Mouse (Mus musculus) liver, adult 2 months (tissue): Measurements from ENCODE around the gene Rrnad1.

ENCODE experiments used
- CTCF ChIP-seq: fragments of 200-500 bp; IDR thresholded peaks from 2 replicates; pipeline ENCODE4 v1.5.1; 2011; ENCODE audit warnings: low read depth, low read length, control low read depth
- POLR2A ChIP-seq: fragments of 200-500 bp; IDR thresholded peaks from 2 replicates; pipeline ENCODE4 v1.6.1; 2011; ENCODE audit warnings: low read length, control low read depth; ENCODE audit not compliant: insufficient read depth; ENCODE audit errors: extremely low read depth

DNA sequence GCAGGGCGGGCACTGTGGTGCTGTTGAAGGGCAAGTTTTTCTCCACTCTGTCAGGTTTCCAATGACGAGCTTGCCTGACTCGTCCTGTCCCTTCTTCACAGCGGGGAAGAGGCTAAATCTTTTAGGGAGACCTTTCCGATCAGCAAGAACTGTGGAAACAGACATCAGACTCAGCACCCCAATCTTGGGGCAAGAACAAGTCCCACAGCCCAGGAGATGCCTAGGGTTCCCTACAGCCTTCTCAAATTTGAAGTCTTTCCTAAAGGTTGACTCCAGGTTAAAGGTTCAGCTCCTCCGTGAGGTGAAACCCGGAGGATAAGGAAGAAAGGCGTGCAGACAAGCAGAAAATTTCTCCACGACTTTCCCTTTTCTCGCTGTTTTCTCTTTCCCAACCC lies 29.7 kb upstream of the Rrnad1 start:
- no peak for TF ChIP-seq CTCF
- no peak for TF ChIP-seq POLR2A
